Mouse (Mus musculus): ENCODE results near the gene Lrit3.

GRCm38 (mm10) chr3:129845868-129846267, 42.0 kb upstream of the Lrit3 start:
- TF ChIP-seq CTCF (IDR thresholded peaks at IDR 0.05; ENCODE audit: low read depth, low read length) = no peak
- no peak for TF ChIP-seq POLR2A (IDR thresholded peaks at IDR 0.05; ENCODE audit: insufficient read depth, low read length)
- no peak for TF ChIP-seq EP300 (IDR thresholded peaks at IDR 0.05; ENCODE audit: insufficient read depth, low read depth, low read length)
